Mouse (Mus musculus) brain, adult 10 weeks (tissue): ENCODE measurements around the gene Gm20822. TPM values are rescaled to one million over a fixed set of nuclear protein-coding genes. Genes with fewer than 3 reads are reported as not detected.

Source experiments
- polyA plus RNA-seq: library from polyadenylated mRNA; stranded (reverse); fragments of 350-450 nt; fragmentation: Illumina TruSeq; extraction: RNeasy Lipid Tissue Mini Kit (QIAGEN cat#74804); gene quantifications from one replicate; pipeline ENCODE4 v1.2.3, GENCODE M21; 2015; ENCODE audit warnings: low read depth, low replicate concordance

Gene Gm20822
- not detected for polyA plus RNA-seq

GRCm38 (mm10) chrY:15884671-15885070 lies at the start of gene Gm20822:
TSS of gene Gm20822 (minus strand) at chrY:15884771.

